Mouse (Mus musculus): ENCODE data around the gene Rps15a.

Rps15a gene

DNA sequence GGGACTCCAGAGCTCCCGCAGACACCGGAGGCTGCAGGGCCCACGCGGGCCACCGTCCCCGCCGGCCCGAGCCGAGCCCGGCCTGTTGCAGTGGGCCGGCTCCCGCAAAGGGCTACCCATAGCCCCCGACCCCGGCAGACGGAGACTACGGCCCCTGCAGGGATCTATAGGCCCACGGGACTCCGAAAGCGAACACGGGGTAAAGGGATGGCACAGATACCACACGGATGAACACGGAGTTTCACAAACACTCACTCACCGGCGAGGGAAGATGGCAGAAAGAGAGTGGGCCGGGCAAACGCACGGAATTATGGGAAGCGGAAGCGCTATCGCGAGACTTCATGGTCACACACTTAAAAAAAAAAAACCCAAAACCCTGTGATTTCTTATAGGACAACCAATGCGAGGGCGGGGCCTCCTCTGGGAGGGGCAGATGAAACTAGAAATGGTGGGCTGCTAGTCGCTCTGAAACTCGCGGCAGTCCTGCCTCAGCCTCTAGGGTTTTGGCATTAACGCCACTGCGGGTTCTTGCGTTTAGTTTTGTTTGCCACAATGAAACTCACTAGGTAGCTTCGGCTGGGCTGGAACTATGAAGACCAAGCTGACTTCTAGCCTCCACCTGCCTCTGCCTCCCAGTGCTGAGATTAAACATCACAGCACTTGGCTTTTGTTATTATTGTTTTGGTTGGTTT lies at the start of gene Rps15a:
Gene Rps15a (minus strand): TSS at position 312 of the 692 bp plus-strand sequence.
- DNase-seq (ENCODE audit: low spot score in 2 of 2), result peak; percentile 94 to 95

DNA sequence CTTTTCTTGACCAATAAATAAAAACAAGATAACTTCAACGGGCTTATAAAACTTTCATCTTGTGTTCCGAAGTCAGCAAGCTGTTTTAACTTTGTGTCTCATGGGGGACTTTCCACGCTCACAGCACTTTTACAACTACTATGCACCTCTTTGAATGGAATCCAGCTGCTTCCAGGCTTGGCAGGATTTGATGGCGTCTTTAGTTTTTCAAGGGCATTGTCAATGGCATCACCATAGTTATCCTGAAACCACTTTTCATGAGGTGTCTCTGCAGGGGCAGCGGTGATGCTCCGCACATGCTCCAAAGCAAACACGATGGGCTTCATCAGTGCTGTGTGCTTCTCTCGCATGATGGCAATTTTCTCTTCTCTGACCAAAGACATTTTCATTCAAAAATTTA lies 47.0 kb upstream of the Rps15a start:
- no peak for DNase-seq (ENCODE audit: low spot score in 2 of 2)

DNA sequence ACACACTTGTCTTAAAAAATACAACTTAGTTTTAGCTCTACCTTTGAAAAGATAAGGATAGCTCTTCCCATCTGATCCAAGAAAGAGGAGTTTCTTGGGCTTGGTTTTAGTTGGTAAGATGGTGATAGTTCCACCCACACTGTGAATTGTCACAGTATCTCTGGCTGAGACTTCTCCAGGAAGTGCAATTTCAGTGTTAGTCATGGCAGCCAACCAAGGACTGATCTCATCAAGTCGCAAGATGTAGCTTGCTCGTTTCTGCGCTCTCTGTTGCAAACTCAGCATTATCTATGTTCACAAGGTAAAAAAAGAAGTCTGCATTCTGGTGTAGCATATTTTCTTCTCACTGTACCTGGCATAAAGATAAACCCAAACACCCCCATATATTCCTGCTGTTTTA lies 44.1 kb upstream of the Rps15a start:
- DNase-seq (ENCODE audit: low spot score in 2 of 2), result peak; percentile 45 to 81

DNA sequence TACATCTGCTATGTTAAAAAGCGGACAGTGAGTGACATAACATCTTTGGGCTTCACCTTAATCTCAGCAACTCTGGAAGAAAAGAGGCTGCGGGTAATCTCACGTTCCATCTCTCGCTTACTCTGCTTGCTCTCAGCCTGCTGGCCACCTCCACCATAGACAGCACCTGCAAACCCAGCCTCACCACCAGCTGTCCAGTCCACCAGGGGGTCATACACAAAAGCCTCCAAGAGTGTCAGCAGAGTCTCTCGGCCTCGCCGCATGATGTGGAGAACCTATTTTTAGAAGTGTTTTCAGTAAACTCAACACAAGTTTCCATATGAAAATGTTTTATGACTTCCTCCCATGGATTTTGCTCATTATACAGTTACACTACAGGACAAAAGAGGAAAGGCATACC lies 40.5 kb upstream of the Rps15a start:
- DNase-seq (ENCODE audit: low spot score in 2 of 2), result no peak

DNA sequence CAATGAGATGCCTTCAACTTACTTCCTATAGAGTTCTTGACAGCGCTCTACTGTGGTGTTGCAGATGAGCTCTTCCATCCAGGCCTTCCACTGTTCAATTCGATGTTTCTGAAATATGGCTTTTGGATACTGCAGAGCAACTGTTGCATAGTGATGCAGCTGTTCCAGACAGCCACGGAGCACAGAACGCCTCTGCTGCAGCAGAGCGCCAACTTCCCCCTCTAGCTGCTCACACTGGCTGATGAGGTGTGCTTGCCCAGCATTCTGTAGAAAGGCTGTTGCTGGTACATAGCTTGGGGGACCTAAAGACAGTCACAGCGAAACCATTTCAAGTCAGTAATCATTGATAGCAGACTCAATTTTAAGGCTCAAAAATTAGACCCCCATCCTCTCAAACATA lies 38.2 kb upstream of the Rps15a start:
- DNase-seq (ENCODE audit: low spot score in 2 of 2), result peak; percentile 13 to 48

DNA sequence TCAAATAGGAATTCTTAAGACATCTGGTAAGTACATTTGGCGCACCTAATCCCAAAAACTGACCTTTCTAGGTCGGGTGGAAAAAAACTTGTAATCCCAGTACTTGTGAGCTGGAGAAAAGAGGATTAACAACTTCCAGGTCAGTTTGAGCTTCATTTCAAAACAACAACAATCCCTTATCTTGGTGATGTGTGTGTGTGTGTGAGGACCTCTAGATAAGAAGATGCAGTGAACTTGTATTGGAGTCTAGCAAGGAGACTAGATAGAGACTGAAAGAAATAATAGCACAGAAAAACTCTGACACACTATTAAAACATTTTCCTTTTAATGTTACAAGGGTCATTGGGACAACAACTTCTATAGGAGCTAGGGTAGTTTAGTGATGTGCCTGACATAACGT lies 27.6 kb upstream of the Rps15a start:
- no peak for DNase-seq (ENCODE audit: low spot score in 2 of 2)

GRCm38 (mm10) chr7:118143123-118143522 lies 27.1 kb upstream of the Rps15a start:
- no peak for DNase-seq (ENCODE audit: low spot score in 2 of 2)

GRCm38 (mm10) chr7:118141271-118141670 lies 25.3 kb upstream of the Rps15a start:
- no peak for DNase-seq (ENCODE audit: low spot score in 2 of 2)

DNA sequence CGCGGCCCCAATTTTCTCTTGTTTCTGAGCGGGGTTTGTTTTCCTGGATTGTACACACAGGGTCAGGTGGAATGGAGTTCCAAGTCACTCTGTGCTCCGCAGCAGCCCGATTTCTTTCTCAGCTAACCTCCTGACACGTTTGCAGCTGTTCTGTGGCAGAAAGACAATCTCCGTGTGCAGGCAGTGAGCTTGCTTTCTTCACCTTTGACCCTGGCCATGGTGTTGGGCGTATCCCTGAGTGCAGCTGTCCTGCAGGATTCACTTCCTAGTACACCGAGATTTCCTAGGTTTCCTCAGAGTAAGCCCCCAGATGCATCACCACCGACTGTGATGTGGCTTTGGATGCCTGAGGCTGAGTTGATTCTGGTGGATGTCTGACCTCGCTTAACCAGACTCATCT lies 19.1 kb upstream of the Rps15a start:
- DNase-seq (ENCODE audit: low spot score in 2 of 2), result no peak

- peak; percentile 97 for DNase-seq (ENCODE audit: low spot score in 2 of 2)
Observed at GRCm38 (mm10) chr7:118129430-118130041, 13.5 kb upstream of the Rps15a start, which contains the start of gene Arl6ip1. Gene Arl6ip1, minus strand, starts transcription at chr7:118129662.

DNA sequence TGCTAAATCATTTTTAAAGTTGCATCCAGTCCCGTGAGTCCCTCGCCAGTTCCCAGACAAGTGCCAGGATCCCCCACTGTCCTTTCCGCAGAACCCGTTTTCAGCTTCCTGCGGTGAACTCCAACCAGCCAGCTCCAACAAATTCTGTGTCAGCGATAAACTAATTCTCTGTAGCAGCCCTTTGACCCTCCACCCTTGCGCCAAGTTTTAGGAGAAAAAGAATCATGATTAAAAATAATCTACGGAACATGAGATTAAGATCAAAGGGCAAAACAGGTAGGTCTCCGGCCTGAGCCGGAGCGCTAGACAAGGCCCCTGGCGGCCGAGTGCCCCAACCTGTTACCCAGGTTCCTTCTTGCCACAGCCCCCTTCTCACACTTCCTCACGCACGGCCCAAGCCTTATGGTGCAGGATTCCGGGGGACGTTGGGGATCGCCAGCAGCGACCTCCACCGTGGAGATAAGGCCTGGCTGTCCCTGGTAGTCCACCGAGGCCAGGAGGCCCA lies 13.0 kb upstream of the Rps15a start:
- DNase-seq (ENCODE audit: low spot score in 2 of 2), result peak in 1 of 2 experiments; percentile 30

DNA sequence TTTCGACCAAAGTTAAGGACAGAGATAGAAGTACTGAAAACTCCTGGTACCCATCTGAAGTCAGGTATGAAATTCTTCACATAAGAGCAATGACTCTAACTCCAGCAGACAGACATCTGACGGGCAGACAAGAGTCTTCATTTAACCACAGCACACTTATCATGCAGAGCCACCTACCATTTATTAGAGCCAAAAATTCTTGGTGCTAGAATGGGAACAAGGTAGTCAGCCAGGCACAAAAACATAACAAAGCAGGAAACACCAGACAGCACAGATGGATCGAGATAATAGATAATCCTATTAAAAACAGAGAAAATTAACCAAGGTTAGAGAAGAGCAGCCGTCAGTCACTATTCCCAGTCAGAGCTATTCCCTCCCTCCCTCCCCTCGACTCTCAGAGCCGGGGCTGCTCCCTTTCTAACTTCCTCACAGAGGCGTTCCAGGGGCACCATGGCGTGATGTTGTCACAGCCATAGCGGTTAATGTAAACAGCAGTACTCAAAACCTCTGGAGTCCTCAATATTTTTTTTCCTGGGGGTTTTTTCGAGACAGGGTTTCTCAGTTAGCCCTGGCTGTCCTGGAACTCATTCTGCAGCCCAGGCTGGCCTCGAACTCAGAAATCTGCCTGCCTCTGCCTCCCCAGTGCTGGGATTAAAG lies 10.4 kb upstream of the Rps15a start:
- no peak for DNase-seq (ENCODE audit: low spot score in 2 of 2)

DNA sequence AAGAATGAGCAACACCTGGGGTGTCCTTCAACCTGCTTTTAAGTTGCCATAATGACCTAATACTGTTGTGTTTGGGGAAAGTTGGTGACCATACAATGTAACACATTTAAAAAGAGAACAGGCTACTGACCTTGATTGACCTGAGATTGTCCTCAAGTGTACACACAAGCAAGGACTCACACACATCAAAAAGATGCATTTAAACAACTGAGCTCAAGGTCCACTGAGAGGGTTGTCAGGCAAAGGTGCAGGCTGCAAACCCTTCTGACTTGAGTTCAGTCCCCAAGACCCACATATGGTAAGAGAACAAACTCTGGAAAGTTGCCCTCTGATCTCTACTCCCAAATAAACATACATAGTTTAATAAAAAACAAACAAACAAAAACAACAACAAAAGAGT lies 9.7 kb upstream of the Rps15a start:
- DNase-seq (ENCODE audit: low spot score in 2 of 2), result no peak

GRCm38 (mm10) chr7:118123512-118124411 lies 7.8 kb upstream of the Rps15a start:
- peak in 1 of 2 experiments; percentile 42 for DNase-seq (ENCODE audit: low spot score in 2 of 2)

GRCm38 (mm10) chr7:118122235-118122634 lies 6.2 kb upstream of the Rps15a start:
- DNase-seq (ENCODE audit: low spot score in 2 of 2), result no peak

DNA sequence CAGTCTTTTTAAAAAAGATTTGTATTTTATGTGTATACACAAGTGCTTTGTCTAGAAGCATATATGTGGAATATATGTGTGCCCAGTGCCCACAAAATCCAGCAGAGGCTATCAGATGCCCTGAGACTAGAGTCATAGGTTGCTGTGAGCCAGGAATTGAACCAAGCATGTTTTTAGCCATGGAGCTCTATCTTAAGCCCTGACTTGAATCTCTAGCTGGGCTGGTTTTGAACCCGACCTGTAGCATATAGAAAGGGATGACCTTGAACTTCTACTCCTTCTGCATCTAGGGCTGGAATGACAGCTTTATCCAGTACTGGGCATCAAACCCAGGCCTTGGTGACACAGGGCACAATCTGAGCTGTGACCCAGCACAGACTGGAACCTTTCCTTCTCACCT lies 4.7 kb upstream of the Rps15a start:
- no peak for DNase-seq (ENCODE audit: low spot score in 2 of 2)

DNA sequence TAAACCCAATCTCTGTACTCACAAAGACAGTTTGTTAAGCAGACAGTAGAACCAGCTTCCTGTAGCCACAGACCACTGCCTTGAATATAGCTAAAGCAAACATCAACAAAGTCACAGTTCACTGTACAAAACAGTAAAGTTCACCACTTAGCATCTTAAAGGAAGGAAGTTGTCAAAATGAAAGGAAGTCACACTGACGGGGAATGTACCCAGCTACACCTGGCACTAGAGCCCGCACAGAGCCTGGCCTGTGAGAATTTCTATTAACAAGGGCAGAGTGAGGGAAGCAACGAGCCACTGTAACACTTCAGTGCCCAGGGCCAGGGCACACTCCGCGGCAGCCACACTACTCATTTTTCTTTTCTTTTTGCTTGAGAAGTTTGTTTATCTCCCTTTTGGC lies 4.0 kb upstream of the Rps15a start:
- DNase-seq (ENCODE audit: low spot score in 2 of 2), result no peak

GRCm38 (mm10) chr7:118119142-118119541 lies 3.2 kb upstream of the Rps15a start:
- DNase-seq (ENCODE audit: low spot score in 2 of 2), result no peak

GRCm38 (mm10) chr7:118118426-118118825 lies 2.4 kb upstream of the Rps15a start:
- no peak for DNase-seq (ENCODE audit: low spot score in 2 of 2)

GRCm38 (mm10) chr7:118117539-118118210 lies 1.7 kb upstream of the Rps15a start:
- no peak for DNase-seq (ENCODE audit: low spot score in 2 of 2)
